In genomic region chr13:48869600-48869949, GRCm38 (mm10) we compare ENCODE assay signal across 8 mouse cellular contexts. TPM values are rescaled to one million over a fixed set of nuclear protein-coding genes. Genes with fewer than 3 reads are reported as not detected.
A peak's percentile ranks its signal among the peaks of the same experiment; 100 is the strongest.
DNase-seq lines count a peak whose midpoint lies in the region; ATAC-seq lines count a peak whose summit lies in the region.

No protein-coding gene starts in this region.

- peak overlapping the region; percentile 99 for H3K9ac ChIP-seq in embryonic facial prominence, embryonic 13.5 days
- peak overlapping the region; percentile 97 for H3K9ac ChIP-seq in kidney, embryonic 16.5 days (replicated peaks; ENCODE audit: low read length)
- peak overlapping the region; percentile 97 for H3K9ac ChIP-seq in midbrain, embryonic 13.5 days (replicated peaks)

- peak overlapping the region; percentile 68 for H3K4me2 ChIP-seq in embryonic facial prominence, embryonic 13.5 days
- H3K4me2 ChIP-seq in kidney, embryonic 16.5 days (replicated peaks; ENCODE audit: low read depth, low read length) = peak overlapping the region; percentile 88
- peak overlapping the region; percentile 82 for H3K4me2 ChIP-seq in midbrain, embryonic 13.5 days (replicated peaks)

- peaks cover 81% of the 10 kb centered on the region for H3K4me1 ChIP-seq in megakaryocyte, embryonic 14.5 days
- peaks cover 46% of the 10 kb centered on the region for H3K4me1 ChIP-seq in embryonic facial prominence, embryonic 13.5 days
- H3K4me1 ChIP-seq in kidney, embryonic 16.5 days (ENCODE audit: insufficient read depth, low read length) = peaks cover 32% of the 10 kb centered on the region
- peaks cover 62% of the 10 kb centered on the region for H3K4me1 ChIP-seq in midbrain, embryonic 13.5 days (replicated peaks)

- H3K27me3 ChIP-seq in megakaryocyte, embryonic 14.5 days (replicated peaks) = no peaks in the 10 kb centered on the region
- H3K27me3 ChIP-seq in embryonic facial prominence, embryonic 13.5 days = no peaks in the 10 kb centered on the region
- no peaks in the 10 kb centered on the region for H3K27me3 ChIP-seq in kidney, embryonic 16.5 days (ENCODE audit: insufficient read depth, low read length)
- H3K27me3 ChIP-seq in midbrain, embryonic 13.5 days = no peaks in the 10 kb centered on the region

- peaks cover 5% of the 10 kb centered on the region for H3K36me3 ChIP-seq in megakaryocyte, embryonic 14.5 days (replicated peaks; ENCODE audit: low read length)
- H3K36me3 ChIP-seq in embryonic facial prominence, embryonic 13.5 days = no peaks in the 10 kb centered on the region
- H3K36me3 ChIP-seq in kidney, embryonic 16.5 days (ENCODE audit: insufficient read depth, low read length) = no peaks in the 10 kb centered on the region
- no peaks in the 10 kb centered on the region for H3K36me3 ChIP-seq in midbrain, embryonic 13.5 days

- peak overlapping the region; percentile 91 for H3K27ac ChIP-seq in embryonic facial prominence, embryonic 13.5 days
- peak overlapping the region; percentile 88 for H3K27ac ChIP-seq in kidney, embryonic 16.5 days (ENCODE audit: low read length)
- H3K27ac ChIP-seq in midbrain, embryonic 13.5 days = 0 out of 2 replicates have a peak overlapping the region, but pooled peaks have one; percentile 83

- peak overlapping the region; percentile 98 for H3K4me3 ChIP-seq in megakaryocyte, embryonic 14.5 days (replicated peaks)
- peak overlapping the region; percentile 92 for H3K4me3 ChIP-seq in embryonic facial prominence, embryonic 13.5 days
- peak overlapping the region; percentile 82 for H3K4me3 ChIP-seq in kidney, embryonic 16.5 days (ENCODE audit: low read length)
- peak overlapping the region; percentile 95 for H3K4me3 ChIP-seq in midbrain, embryonic 13.5 days (replicated peaks)

- DNase-seq in spleen, adult 12 weeks (ENCODE audit: low spot score) = no peak
- DNase-seq in adrenal gland, postnatal 10 days = no peak
- no peak for DNase-seq in spleen, postnatal 36 days (ENCODE audit: low spot score in 2 of 2)

- 9% methylated on average over 5 of the region's 5 CpGs for WGBS in embryonic facial prominence, embryonic 13.5 days
- WGBS in kidney, embryonic 16.5 days = 8% methylated on average over 5 of the region's 5 CpGs
- 8% methylated on average over 5 of the region's 5 CpGs for whole genome bisulfite sequencing in midbrain, embryonic 13.5 days

- H3K9me3 ChIP-seq in megakaryocyte, embryonic 14.5 days = no peaks in the 10 kb centered on the region
- no peaks in the 10 kb centered on the region for H3K9me3 ChIP-seq in embryonic facial prominence, embryonic 13.5 days
- H3K9me3 ChIP-seq in kidney, embryonic 16.5 days (ENCODE audit: low read length) = no peaks in the 10 kb centered on the region
- no peaks in the 10 kb centered on the region for H3K9me3 ChIP-seq in midbrain, embryonic 13.5 days

- no peak for ATAC-seq in megakaryocyte, adult 5-6 weeks (ENCODE audit: poor library complexity, severe bottlenecking)
- no peak for ATAC-seq in embryonic facial prominence, embryonic 13.5 days (ENCODE audit: insufficient number of reproducible peaks, insufficient read depth, low FRiP score, low TSS enrichment, low read depth)
- ATAC-seq in kidney, embryonic 16.5 days (ENCODE audit: low FRiP score, low TSS enrichment) = no peak
- ATAC-seq in midbrain, embryonic 13.5 days = 0 out of 2 replicates have a peak, but pooled peaks have one; percentile 10

RNA-seq across cellular contexts. Expression of gene Phf2, which starts 1.3 kb away (rescaled TPM):
- 18.7 and 24.5 TPM in 2 replicates for polyA plus RNA-seq in megakaryocyte, embryonic 14.5 days (2012; ENCODE audit: insufficient read depth, low replicate concordance)
- total RNA-seq in megakaryocyte, adult 5-6 weeks (2015) = 24.8 and 26.8 TPM in 2 replicates
- total RNA-seq in megakaryocyte, adult 5-6 weeks (2017) = 9.9 and 15.3 TPM in 2 replicates
- 11.5 and 11.6 TPM in 2 replicates for polyA plus RNA-seq in embryonic facial prominence, embryonic 13.5 days (2015; fragmentation: Nextera tagmentation; extraction: Ambion mirVana)
- 7.0 and 7.9 TPM in 2 replicates for polyA plus RNA-seq in kidney, embryonic 16.5 days (2015; fragmentation: Nextera tagmentation; extraction: Ambion mirVana)
- 10.6 and 12.0 TPM in 2 replicates for polyA plus RNA-seq in midbrain, embryonic 13.5 days (2015; fragmentation: Nextera tagmentation; extraction: Ambion mirVana)
- total RNA-seq in adrenal gland, postnatal 10 days (2021) = 10 to 100 TPM; 35.7 to 36.3 TPM
